Mouse (Mus musculus) neural tube, embryonic 13.5 days (tissue): ENCODE data around the gene Nt5e. TPM values are rescaled to one million over a fixed set of nuclear protein-coding genes. Genes with fewer than 3 reads are reported as not detected.
A peak's percentile ranks its signal among the peaks of the same experiment; 100 is the strongest.
"Not testable (repeated sequence)": the region's sequence is repeated elsewhere in the genome, so short reads cannot be mapped to it uniquely, and the experiment has no call there.

ENCODE experiments used
- ATAC-seq: fragments of 200-750 bp; cut with Nextera tagmentation; 2 replicates; pipeline ENCODE4 v1.8.0; 2017; ENCODE audit warnings: low read depth, mild to moderate bottlenecking, moderate TSS enrichment, moderate library complexity
- H3K27ac ChIP-seq: fragments of 300-500 bp; sonication (generic); replicated peaks from 2 replicates; pipeline ENCODE4 v1.5.1; 2015; ENCODE audit warnings: moderate library complexity, mild to moderate bottlenecking, inconsistent platforms
- H3K27me3 ChIP-seq: fragments of 300-500 bp; sonication (generic); 2 replicates; pipeline ENCODE4 v1.6.1; 2015; ENCODE audit warnings: mild to moderate bottlenecking, inconsistent platforms
- H3K36me3 ChIP-seq: fragments of 300-500 bp; sonication (generic); 2 replicates; pipeline ENCODE4 v1.6.1; 2015; ENCODE audit warnings: mild to moderate bottlenecking, inconsistent platforms
- H3K4me1 ChIP-seq: fragments of 300-500 bp; sonication (generic); replicated peaks from 2 replicates; pipeline ENCODE4 v1.6.1; 2015; ENCODE audit warnings: inconsistent platforms
- H3K4me2 ChIP-seq: fragments of 300-500 bp; sonication (generic); 2 replicates; pipeline ENCODE4 v1.6.1; 2015; ENCODE audit warnings: inconsistent platforms, mild to moderate bottlenecking, moderate library complexity
- H3K4me3 ChIP-seq: fragments of 300-500 bp; sonication (generic); 2 replicates; pipeline ENCODE4 v1.5.1; 2015; ENCODE audit warnings: mild to moderate bottlenecking, inconsistent platforms
- H3K9ac ChIP-seq: fragments of 300-500 bp; sonication (generic); 2 replicates; pipeline ENCODE4 v1.6.1; 2015; ENCODE audit warnings: moderate library complexity, mild to moderate bottlenecking, inconsistent platforms
- H3K9me3 ChIP-seq: fragments of 300-500 bp; sonication (generic); 2 replicates; pipeline ENCODE4 v1.6.1; 2016; ENCODE audit warnings: inconsistent platforms
- WGBS: fragments of 180-500 bp; shearing (Covaris S2); methylation state at CpG from one replicate; pipeline ENCODE4 v1.1.7; 2015; 5-methylcytosine and 5-hydroxymethylcytosine counted together
- polyA plus RNA-seq: library from polyadenylated mRNA; unstranded; fragments of >200 nt; fragmentation: Nextera tagmentation; extraction: Ambion mirVana; gene quantifications from 2 replicates; pipeline ENCODE4 v1.2.1, GENCODE M21; 2015

The Nt5e gene
- polyA plus RNA-seq = 0.61 and 0.87 TPM in 2 replicates

DNA sequence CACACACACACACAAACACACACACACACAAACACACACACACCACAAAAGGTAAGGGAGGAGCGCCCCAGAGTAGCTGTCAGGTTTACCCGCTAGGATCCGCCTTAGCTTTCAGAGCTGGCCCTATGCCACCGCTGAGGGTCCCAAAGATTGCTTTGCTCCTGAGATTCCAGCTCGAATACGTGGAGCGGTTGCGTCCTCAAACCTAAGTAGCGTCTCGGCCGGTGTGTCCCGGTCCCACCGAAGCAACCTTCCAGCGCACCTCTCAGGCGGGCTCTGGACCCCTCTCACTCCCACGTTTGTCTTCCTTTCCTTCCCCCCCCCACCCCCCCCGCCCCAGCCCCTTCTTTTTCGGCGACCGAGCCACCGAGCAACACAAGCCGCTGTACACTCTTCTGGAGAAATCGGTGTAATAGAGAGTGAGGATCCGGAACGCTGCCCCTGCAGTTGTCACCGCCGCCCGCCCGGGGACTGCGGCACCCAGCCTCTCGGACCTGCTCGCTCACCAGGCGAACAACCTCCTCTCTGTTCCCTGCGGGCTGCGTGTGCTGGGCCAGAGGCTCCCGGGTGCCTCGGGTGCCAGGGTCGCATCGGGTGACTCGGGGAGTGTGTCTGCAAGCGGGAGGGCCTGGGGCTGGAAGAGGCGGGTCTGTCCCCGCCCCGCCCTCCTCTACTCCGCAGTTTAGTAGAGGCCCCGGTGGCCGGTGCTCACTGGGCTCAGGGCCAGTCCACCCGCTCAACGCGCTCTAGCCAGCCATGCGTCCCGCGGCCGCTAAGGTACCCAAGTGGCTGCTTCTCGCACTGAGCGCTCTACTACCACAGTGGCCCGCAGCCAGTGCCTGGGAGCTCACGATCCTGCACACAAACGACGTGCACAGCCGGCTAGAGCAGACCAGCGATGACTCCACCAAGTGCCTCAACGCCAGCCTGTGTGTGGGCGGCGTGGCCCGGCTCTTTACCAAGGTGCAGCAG lies at the start of gene Nt5e:
Gene Nt5e, plus strand, starts transcription at position 268 of the 972 bp plus-strand sequence.
- H3K9ac ChIP-seq = peak within 1 kb of the TSS; percentile 69
- H3K9me3 ChIP-seq = no peaks in the 10 kb centered on the region
- WGBS = under 1% methylated on average over 65 of the region's 66 CpGs
- H3K4me2 ChIP-seq = peak within 1 kb of the TSS; percentile 98
- peaks cover 10% of the 10 kb centered on the region; the same call in 1 of the 2 replicates for H3K4me1 ChIP-seq
- peak within 1 kb of the TSS; percentile 64 for H3K4me3 ChIP-seq
- H3K27ac ChIP-seq = no peak within 1 kb of the TSS
- no peaks in the 10 kb centered on the region for H3K36me3 ChIP-seq
- peak; percentile 94 for ATAC-seq
- peaks cover 56% of the 10 kb centered on the region for H3K27me3 ChIP-seq

DNA sequence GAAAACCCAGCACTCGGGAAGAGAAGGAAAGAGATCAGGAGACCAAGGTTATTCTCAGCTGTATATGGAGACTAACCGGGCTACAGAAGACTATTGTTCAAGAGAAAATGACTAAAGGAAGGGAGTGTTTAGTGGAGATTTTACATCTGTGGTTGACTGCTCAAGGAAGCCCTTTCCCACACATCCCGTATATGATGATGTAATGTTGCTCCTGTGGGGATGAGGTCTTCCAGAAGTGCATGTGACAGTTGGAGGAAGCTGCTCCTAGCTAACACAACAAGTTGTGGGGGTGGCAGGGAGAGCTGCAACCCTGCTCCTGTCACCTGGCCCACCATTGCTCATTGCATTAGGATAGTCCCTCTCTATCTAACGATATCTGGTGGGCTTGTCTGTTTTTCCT lies 49.4 kb upstream of the Nt5e start:
- no peak for ATAC-seq
- WGBS = 92% methylated on average over 4 of the region's 4 CpGs
- H3K4me2 ChIP-seq = no peak overlapping the region

DNA sequence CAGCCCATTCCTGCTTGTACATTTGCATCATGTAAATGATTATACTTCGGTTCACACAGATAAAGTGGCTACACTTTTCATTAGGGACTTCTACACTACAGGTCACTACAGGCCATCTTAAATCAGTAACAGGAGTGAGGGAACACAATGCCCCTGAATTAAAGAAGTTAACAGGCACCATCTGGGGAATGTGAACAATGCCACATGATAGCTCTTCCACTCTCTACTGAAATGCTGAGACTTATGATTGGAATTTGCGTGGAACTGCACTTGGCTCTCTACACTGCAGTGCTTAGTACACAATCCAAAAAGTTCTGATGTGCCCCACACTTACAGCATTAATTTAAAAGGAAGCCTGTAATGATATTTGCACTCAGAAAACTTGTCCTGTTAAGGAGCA lies 47.3 kb upstream of the Nt5e start:
- no peak overlapping the region for H3K27ac ChIP-seq
- no peak for ATAC-seq
- no peaks in the 10 kb centered on the region for H3K9me3 ChIP-seq
- WGBS = 85% methylated on average over 2 of the region's 2 CpGs
- no peaks in the 10 kb centered on the region for H3K27me3 ChIP-seq
- no peaks in the 10 kb centered on the region for H3K4me1 ChIP-seq
- H3K36me3 ChIP-seq = no peaks in the 10 kb centered on the region
- no peak overlapping the region for H3K4me2 ChIP-seq
- H3K9ac ChIP-seq = no peak overlapping the region
- H3K4me3 ChIP-seq = no peak overlapping the region

More for the DNA sequence above, 49.4 kb upstream of the Nt5e start:
- no peaks in the 10 kb centered on the region for H3K9me3 ChIP-seq
- H3K27me3 ChIP-seq = no peaks in the 10 kb centered on the region
- no peaks in the 10 kb centered on the region for H3K36me3 ChIP-seq
- no peak overlapping the region for H3K4me3 ChIP-seq
- H3K9ac ChIP-seq = no peak overlapping the region
- no peak overlapping the region for H3K27ac ChIP-seq
- no peaks in the 10 kb centered on the region for H3K4me1 ChIP-seq

DNA sequence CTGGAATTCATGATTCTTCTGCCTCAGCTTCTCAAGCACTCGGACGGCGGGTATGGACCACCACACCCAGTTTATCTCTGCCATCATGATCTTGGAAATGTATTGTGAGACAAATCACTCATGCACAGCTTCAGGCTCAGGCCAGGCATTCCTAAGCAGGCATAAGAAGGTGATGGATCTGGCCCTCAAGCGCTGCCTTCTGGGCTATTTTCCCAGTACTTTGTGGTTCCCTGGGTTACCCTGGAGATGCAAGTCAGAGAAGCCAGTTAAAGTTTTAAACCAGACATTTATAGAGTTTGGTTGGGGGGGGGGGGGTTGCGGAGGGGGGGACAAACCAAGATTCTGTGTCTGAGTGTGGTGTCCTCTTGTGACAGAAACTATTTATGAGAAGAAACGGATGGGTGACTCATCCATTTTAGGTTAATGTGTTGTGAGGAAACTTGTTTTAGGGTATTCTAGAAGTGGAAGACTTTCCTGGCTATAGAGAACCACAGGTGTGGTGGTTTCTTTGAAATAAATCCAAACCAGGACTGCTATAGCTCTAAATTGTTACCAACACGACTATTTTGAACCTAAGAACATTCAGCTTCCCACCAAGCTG lies 37.3 kb upstream of the Nt5e start:
- Histone ChIP-seq H3K4me3 (no peak overlapping the region), H3K4me1 (no peaks in the 10 kb centered on the region), H3K9ac (no peak overlapping the region), H3K27me3 (no peaks in the 10 kb centered on the region), H3K36me3 (no peaks in the 10 kb centered on the region), H3K9me3 (no peaks in the 10 kb centered on the region), H3K27ac (no peak overlapping the region), H3K4me2 (no peak overlapping the region)
- WGBS = 85% methylated on average over 7 of the region's 7 CpGs
- ATAC-seq = no peak

DNA sequence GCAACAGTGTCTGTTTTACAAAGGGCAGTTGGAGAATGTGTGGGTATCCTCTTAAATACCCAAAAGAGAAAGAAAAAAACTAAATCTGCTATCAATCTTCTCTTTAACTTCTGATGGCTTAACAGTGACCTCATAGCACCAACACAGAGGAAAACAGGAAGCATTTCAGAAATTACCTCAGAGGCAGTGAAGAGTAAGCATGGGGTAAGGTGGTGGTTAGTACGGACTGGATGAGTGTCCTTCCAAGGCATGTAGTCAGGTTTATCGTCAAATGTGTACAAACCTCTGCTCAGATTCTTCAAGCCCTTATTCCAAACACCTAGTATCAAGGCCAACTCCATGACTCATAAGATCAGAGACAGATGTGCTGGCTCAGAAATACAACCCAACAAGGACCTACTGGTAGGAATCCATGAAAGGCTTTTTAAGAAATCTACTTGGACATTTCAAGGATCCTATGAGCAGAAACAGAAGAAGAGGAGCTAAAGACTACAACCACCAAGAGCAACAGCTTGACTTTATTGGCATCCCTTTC lies 34.1 kb upstream of the Nt5e start:
- H3K4me3 ChIP-seq = no peak overlapping the region
- no peaks in the 10 kb centered on the region for H3K9me3 ChIP-seq
- no peaks in the 10 kb centered on the region for H3K27me3 ChIP-seq
- H3K9ac ChIP-seq = no peak overlapping the region
- H3K36me3 ChIP-seq = no peaks in the 10 kb centered on the region
- no peak overlapping the region for H3K4me2 ChIP-seq
- ATAC-seq = no peak
- WGBS = 91% methylated on average over 2 of the region's 2 CpGs
- no peak overlapping the region for H3K27ac ChIP-seq
- no peaks in the 10 kb centered on the region for H3K4me1 ChIP-seq

DNA sequence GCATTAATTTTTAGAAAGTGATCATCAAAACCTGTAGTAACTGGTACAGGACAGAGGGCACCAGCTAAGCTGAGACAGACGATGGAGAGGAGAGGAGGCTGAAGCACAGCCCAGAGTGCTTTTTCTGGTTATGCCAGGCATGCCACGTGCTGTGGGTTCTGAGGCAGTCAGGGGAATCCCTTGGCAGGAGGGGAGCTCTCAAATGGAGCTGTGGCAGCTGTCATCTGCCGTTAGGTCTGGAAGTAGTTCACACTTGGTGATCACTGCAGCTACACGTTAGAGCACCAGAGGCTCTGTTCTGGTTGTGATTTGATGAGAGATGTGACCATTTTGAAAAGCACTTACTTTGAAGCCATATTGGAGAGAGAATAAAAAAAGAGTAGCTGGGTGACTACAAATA lies 31.2 kb upstream of the Nt5e start:
- no peak overlapping the region for H3K4me3 ChIP-seq
- no peak for ATAC-seq
- no peaks in the 10 kb centered on the region for H3K4me1 ChIP-seq
- no peaks in the 10 kb centered on the region for H3K27me3 ChIP-seq
- no peak overlapping the region for H3K4me2 ChIP-seq
- WGBS = 61% methylated on average over 4 of the region's 4 CpGs
- no peak overlapping the region for H3K27ac ChIP-seq
- H3K36me3 ChIP-seq = no peaks in the 10 kb centered on the region
- no peaks in the 10 kb centered on the region for H3K9me3 ChIP-seq
- H3K9ac ChIP-seq = no peak overlapping the region

DNA sequence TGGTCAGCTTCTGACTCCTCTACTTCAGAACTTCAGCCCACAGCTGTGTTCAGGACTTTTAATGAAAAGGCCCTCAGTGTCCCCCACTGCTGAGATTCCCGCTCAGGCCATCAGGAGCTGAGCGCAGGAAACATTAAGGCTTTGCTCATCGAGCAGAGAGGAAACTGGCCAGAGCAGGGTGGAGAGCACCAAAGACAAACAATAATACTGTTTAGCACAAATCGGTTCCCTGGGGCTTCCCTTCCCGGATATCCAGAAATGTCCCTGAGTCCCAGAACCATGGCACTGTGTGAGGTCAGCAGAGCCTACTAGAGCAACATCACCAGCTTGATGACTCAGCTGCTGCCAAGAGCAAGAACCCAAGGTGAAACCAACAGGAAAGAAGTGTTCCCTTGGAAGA lies 30.7 kb upstream of the Nt5e start:
- ATAC-seq = no peak
- Histone ChIP-seq H3K9me3 (no peaks in the 10 kb centered on the region), H3K36me3 (no peaks in the 10 kb centered on the region), H3K9ac (no peak overlapping the region), H3K27ac (no peak overlapping the region), H3K4me3 (no peak overlapping the region), H3K4me1 (no peaks in the 10 kb centered on the region), H3K4me2 (no peak overlapping the region), H3K27me3 (no peaks in the 10 kb centered on the region)
- WGBS = 77% methylated on average over 5 of the region's 5 CpGs

DNA sequence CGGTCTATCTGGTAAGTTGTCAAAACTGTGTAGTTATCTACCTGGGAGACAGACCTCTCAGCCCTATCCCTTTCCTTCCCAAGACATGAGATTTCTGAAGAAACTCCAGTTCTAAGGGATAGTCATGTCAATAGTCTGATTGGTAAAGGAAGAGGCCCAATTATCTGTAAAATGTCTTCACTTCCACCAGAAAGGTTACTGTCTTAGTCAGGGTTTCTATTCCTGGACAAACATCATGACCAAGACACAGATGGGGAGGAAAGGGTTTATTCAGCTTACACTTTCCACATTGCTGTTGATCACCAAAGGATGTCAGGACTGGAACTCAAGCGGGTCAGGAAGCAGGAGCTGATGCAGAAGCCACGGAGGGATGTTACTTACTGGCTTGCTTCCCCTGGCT lies 29.8 kb upstream of the Nt5e start:
- not testable (repeated sequence) for H3K4me3 ChIP-seq, H3K27me3 ChIP-seq

DNA sequence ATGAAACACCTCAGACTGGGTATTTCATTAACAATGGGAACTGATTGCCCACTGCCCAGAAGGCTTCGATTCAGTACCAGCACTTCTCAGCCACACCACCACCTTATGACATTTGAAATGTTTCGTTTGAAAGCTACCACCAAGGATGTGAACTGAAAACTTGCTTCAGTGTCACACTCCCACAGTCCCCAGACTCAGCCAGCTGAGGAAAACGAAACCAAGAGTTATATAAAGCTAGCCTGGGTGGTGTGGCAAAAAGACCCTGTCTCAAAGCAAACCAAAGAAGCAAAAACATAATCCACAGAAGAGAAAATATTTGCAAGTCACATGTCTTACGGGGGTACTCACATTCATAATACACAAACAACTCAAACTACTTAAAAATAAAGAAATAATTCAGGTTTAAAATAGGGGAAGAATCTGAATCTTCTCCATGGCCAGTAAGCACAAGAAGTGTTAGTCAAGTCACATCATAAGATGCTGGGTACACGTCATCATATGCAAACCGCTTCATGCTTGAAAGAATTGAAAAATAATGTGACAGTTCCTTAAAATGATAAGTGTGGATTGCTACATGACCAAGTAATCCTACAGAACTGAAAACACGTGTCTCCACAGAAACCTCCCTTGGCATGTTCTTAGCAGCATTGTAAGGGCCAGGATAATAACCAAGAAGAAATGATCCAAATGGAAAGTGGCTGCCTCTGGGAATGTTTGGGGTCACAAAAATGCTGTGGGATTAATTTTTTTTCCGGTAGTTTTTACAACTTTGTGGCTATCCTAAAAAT lies 28.9 kb upstream of the Nt5e start:
- H3K9ac ChIP-seq = no peak overlapping the region
- H3K36me3 ChIP-seq = no peaks in the 10 kb centered on the region
- no peaks in the 10 kb centered on the region for H3K9me3 ChIP-seq
- no peak overlapping the region for H3K4me3 ChIP-seq
- no peaks in the 10 kb centered on the region for H3K27me3 ChIP-seq
- no peak for ATAC-seq
- no peak overlapping the region for H3K27ac ChIP-seq
- H3K4me1 ChIP-seq = no peaks in the 10 kb centered on the region
- H3K4me2 ChIP-seq = no peak overlapping the region
- WGBS = 86% methylated on average over 8 of the region's 8 CpGs

More for the DNA sequence above, 29.8 kb upstream of the Nt5e start:
- not testable (repeated sequence) for H3K36me3 ChIP-seq, ATAC-seq, H3K9ac ChIP-seq, H3K9me3 ChIP-seq, H3K4me1 ChIP-seq, H3K4me2 ChIP-seq, H3K27ac ChIP-seq
- WGBS = 80% methylated on average over 3 of the region's 3 CpGs

DNA sequence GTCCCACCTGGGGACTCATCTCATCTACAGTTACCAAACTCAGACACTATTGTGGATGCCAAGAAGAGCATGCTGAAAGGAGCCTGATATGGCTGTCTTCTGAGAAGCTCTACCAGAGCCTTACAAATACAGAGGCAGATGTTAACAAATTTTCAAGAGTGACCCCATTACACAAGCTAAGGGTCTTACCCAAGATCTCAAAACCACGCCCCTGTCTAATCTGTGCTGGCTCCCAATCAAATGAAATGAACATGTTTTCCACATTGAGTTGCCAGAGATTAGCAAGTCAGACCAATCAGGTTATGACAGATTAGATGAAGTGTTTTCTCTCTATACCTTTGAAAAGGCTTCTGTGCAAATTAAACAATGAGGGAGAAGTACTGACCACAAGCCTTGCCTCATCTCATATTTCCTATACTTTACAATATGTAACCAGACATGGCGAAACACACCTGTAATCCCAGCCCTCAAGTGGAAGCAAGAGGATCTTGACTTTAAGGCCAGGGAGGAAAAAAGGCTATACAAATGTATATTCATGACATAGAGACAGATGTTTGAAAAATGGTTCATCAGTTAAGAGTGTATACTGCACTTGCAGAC lies 19.9 kb upstream of the Nt5e start:
- Histone ChIP-seq H3K4me1 (no peaks in the 10 kb centered on the region), H3K9me3 (no peaks in the 10 kb centered on the region), H3K27ac (no peak overlapping the region), H3K36me3 (no peaks in the 10 kb centered on the region), H3K4me2 (no peak overlapping the region), H3K9ac (no peak overlapping the region), H3K27me3 (no peaks in the 10 kb centered on the region), H3K4me3 (no peak overlapping the region)
- ATAC-seq = no peak
- 95% methylated on average over 2 of the region's 2 CpGs for WGBS

DNA sequence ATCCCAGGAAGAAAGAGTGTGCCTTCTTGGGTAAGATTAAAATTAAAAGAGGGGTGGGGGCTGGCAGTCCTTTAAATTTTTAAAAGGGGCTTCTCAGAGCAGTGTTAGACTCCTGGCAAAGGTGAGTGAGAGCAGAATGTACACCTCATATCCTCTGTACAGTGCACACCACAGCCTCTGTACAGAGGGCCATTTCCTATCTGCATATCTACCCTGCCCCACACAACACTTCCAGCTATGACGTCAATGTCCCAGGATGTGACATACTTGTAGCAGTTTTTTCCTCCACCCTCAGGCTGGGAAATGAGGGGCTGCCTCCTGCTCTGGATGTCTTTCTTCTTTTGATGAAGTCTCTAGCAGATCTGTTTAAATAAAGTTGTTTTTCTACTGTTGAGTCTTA lies 17.9 kb upstream of the Nt5e start:
- Histone ChIP-seq H3K4me1 (no peaks in the 10 kb centered on the region), H3K27ac (no peak overlapping the region), H3K27me3 (no peaks in the 10 kb centered on the region), H3K4me3 (no peak overlapping the region), H3K9me3 (no peaks in the 10 kb centered on the region), H3K36me3 (no peaks in the 10 kb centered on the region), H3K9ac (no peak overlapping the region), H3K4me2 (no peak overlapping the region)
- 74% methylated on average over 1 of the region's 1 CpGs for WGBS
- no peak for ATAC-seq
